Mouse (Mus musculus): ENCODE data around the gene Cntnap2.
"Not testable (repeated sequence)": the region's sequence is repeated elsewhere in the genome, so short reads cannot be mapped to it uniquely, and the experiment has no call there.

The Cntnap2 gene

DNA sequence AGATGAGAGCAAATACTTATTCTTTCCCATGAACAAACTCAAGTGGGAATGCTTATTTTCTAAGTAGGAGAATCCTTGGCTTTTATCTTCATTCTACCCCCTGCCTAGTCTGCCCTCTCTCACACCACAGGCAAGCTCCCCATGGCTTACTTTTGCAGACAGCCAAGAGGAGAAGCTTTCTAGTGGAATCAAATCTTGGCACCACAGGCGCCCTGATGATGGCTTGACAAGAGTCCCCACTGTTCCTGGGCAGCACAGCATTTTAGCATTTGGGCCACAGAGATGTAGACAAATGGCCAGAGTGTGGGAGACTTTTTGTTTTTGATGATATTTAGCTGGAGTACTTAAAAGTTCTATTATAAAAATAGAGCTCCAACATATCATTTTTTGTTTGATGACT lies 1204.0 kb downstream of the Cntnap2 start:
- DNase-seq (ENCODE audit: low read depth): no peak

DNA sequence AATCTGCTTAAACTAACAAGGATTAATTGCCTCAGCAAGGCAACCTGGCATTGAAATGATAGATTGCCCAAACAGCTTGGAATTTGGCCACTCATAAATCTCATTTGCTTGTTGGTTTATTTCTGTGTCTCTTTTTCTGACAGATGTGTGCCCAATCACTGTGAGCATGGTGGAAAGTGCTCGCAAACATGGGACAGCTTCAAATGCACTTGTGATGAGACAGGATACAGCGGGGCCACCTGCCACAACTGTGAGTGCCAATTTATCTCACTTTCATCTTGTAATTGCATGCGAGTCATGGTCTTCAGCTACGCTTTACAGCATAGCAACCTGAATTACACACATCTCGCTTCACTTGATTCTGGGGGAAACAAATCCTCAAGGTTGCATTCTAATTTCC lies 1287.8 kb downstream of the Cntnap2 start:
- DNase-seq (ENCODE audit: low read depth): no peak

DNA sequence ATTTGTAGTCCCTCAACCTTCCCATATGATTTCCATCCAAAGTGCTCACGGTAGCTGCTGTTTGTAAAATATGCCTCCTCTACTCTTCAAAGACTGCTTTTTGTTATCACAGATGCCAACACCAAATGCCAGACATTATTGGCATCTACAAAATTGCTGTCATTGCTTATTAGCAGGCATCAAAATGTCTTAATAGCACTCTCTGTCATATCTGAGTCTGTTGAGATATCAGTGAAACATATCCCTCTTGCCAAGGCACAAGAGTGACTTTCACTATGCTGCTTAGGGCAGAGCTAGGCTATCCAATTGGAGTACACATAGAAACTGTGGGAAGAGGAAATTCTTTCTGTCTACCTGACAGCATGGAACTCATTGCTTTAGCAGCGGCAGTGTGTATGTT lies 1301.9 kb downstream of the Cntnap2 start:
- no peak for DNase-seq (ENCODE audit: low read depth)

DNA sequence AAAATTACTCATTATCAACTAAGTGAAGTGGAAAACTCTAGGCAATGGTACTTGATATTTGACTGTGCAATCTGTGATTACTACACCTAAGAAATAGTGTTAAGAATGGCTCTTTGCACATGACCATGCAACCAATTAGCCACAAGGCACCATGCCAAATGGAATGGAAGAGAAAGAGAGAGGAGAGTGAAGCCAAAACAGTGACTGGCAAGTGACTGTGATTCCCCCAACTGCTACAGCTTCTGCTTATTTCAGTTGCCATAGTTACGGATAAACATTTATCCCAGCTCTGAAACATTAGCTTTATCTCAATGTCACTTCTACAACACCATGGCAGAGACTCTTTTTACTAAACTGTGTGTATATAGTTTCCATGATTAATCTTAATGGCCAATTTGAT lies 1303.0 kb downstream of the Cntnap2 start:
- DNase-seq (ENCODE audit: low read depth): no peak

DNA sequence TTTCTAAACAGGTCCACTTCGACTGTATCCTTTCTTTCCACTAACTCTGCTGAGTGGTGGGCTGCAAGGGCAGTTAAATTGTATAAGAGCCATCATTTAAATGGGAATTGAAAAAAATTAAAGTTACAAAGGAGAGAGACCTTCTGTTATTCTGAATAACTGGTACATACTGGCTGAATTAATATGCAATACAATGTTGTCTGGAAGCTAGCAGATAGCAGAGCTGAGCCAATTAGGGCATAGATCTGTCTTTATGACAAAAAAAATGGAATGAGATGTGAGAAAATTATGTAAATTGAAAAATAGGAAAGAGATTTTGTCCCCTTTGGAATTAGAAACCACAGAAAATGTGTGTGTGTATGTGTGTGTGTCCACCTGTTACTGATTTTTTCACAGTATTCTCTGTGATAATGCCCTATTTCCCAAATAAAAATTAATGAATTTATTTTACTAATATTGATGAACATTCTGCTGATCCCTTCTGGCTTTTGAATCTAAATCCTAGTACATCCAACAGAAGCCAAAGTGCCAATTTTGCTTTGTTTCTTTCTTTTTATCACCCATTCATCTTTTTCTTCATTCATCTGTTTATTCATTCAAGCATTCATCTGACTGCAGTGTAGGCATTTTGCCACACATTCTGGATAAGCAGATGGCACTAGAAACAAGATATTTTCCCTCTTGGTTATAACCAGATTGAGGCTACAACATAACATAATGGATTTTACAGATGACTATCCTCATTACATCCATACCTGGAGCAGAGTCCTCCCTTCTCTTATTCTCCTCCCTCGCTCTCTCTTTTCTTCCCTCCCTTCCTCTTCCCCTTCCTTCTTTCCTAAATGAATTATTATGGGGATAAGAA lies 1339.8 kb downstream of the Cntnap2 start:
- no peak for DNase-seq (ENCODE audit: low read depth)

DNA sequence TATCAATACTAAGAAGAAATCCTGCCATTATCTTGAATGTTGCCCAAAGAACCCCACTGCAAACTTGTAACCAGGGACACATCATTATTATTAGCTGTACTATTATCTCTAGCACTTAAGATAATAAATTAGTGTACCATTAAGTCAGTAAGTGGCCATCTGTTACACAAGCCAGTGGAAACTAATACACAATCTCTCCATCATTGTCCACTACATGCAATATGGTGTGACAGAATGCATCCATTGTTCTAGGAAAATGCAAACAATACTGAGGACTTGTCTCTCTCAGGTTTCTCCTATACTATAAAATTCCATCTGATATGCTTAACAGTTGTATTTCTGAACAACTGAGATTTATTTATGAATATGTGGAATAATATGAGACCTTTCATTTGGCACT lies 1355.0 kb downstream of the Cntnap2 start:
- DNase-seq (ENCODE audit: low read depth): no peak

DNA sequence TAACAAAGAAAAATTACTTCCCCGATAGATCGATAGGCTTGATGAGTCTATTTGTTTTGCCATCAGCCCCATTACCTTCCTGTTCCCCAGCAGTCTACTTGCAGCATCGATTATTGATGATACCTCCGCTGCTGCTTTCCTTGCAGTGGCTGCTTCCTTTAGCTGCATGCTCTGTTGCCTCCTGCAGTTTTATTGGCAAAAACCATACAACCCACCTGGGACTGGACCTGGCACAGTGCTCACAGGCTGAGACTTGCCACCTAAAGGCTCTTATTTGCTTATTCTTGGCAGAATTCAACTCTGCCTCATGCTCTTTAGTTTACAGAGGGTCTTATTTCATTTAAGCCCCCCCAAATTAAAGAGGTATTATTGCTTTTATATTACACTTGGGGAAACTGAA lies 1355.4 kb downstream of the Cntnap2 start:
- DNase-seq (ENCODE audit: low read depth): no peak

DNA sequence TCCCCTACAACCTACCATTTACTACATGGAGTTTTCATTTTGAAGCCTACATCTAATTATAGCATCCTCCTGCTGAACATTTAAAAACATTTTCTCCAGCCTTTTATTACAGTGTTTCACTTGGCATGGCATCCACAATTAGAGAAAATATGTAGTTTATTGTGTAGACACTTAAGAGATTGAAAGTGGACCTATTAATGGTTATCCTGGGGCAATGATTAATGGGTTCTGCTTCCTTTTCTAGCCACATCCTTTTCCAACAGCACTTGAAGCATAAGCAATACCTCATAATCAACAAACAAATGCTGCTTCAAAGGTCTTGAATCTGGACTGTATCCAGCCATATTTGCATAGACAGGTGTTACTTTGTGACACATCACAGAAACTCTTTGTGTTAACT lies 1360.7 kb downstream of the Cntnap2 start:
- no peak for DNase-seq (ENCODE audit: low read depth)

DNA sequence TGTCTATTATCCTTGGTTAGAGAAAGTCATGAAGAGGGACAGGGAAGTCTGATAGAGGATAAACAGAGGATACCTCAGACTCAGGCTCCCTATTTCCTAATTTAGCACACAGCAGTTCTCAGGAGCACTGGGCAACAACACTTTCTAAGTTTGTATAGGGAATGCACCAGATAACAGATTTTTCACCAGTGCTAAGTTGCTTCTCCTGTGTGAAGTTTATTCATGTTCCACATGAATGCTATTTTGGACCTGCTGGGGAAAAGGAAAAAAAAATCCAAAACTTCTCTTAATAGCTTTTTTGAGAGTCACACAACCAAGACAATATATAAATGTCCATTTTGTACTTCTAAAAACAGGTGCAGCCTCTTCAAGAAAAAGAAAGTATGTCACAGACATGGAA lies 1361.2 kb downstream of the Cntnap2 start:
- no peak for DNase-seq (ENCODE audit: low read depth)

DNA sequence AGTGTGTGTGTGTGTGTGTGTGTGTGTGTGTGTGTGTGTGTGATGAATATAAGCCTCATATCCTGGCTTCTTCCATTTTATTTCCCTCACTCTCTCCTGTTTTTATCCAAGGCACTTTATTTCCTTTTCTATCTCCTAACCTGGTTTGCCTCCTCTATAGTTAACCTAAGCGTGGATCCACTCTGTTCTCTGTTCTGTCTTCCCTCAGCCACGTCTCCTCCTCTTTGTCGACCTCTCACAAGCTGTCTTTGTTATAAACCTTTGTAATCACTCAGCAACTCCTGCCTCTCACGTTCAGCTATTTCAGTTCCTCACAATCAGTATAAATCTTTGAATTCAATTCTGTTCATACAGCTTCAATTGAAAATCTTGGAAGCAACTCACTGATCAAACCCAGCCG lies 1369.1 kb downstream of the Cntnap2 start:
- DNase-seq (ENCODE audit: low read depth): no peak

DNA sequence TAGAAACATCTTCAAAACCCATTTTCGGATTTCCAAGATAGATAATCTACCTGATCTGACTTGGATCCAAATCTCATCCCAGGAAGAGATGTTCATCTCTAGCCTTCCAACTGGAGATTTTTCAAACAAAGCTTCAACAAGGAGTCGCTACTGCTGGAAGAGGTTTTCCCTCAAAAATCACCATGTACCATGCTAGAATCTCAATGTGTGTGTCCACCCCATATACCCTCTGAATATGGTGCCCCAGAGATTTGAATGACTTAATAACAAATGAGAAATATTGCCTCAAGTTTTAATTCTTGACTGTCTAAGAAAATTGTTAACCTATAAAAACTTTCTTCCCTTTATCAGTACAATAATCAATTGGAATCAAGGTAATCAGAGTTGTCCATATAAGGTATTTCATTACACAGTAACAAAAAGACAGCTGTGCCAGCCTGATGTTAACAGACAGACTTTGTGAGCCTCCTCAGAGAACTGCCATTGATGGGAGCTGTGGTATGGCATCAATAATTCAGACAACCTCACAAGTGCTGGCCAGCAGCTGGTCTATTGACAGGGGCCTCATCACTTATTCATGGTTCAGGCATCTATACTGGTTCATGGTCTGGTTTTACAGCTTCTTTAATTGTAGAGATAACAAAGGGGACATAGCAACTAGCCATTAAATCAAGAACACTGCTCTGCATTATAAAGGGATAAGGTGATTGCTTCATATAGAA lies 1391.9 kb downstream of the Cntnap2 start:
- DNase-seq (ENCODE audit: low read depth): no peak

DNA sequence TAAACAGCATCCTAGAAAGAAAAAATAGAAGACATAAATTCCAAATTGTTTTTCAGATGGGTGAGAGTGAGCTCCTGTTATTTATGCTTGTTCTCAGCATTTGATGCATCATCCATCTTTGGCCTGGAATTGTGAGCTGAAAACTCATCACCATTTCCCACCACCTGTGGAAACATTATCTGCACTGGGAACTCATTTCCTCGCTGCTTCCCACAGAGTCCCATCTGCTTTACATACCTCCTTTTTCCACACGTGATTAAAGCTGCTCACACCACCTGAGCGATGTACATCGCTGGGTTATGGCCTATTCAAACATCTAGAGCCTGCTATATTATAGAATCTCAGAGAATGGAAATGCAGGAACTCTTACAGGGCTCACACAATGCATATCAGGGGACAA lies 1413.5 kb downstream of the Cntnap2 start:
- no peak for DNase-seq (ENCODE audit: low read depth)

DNA sequence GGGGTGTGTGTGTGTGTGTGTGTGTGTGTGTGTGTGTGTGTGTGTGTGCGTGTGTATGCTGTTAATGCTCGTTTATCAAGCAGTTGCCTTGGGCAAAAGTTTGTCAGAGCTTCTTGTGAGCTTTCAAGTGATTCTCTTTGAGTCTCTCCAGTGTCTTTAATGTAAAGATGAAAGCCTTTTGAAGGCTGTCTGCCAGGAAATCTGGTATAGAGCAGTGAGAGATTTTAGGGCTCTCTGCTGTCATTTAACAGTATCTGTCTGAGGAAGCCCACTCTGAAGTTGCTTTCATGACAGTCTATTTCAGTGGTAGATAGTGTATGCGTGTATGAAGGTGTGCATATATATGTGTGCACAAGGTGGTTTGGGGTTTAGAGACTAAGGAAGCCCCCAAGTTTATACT lies 1425.2 kb downstream of the Cntnap2 start:
- DNase-seq (ENCODE audit: low read depth): no peak

DNA sequence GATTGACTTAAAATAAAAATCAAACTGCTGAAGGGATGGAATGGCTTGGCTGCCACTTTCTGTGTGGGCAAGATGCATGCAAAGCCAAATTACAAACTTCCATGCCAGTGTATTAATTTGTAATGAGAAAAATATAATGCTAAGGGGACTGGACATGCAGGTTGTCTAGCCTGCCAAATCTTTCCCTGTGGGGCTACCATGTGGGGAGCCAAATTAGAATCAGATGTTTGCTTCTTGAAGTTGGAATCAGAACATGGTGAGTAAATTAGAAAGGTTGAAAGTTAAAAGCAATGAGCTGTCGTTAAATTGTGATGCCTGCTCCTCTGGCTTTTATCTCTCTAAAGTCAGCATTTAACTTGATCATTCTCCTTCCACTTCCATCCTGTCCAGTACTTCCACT lies 1443.6 kb downstream of the Cntnap2 start:
- no peak for DNase-seq (ENCODE audit: low read depth)

DNA sequence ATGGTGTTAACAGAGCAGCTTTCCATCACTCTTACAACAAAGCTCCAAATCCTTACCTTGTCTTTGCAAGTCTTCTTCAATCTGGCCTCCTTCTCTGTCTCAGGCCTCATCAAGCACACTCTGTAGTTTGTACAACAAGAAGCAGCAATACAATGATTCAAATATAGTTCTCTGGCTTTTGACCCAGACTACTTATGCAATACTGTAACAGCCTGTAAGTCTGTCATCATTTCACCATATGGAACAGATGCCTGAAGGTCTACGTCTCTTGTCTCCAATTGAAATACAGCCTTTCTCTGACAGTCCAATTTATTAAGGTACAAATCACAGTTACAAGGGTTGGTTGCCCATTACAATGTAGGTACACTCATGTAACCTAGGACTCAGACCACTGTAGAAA lies 1453.7 kb downstream of the Cntnap2 start:
- no peak for DNase-seq (ENCODE audit: low read depth)

DNA sequence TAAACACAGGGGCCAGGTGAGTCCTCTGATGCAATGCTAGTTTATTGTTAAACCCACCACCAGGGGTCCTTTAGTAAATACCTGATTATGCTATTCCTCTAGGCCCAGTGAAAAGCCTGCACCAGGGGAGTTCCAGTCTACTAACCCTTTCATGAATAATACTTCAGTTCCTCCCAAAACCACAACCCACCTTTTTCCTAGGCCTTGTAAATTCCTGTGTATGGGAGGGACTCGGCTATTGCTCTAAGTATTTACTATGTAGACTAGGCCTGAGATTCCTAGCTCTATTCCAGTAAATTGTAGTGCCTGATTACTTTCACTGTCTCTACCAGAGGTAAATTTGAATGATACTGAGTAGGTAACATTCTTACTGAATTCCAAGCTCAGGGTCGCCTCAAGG lies 1478.4 kb downstream of the Cntnap2 start:
- not testable (repeated sequence) for DNase-seq (ENCODE audit: low read depth)

DNA sequence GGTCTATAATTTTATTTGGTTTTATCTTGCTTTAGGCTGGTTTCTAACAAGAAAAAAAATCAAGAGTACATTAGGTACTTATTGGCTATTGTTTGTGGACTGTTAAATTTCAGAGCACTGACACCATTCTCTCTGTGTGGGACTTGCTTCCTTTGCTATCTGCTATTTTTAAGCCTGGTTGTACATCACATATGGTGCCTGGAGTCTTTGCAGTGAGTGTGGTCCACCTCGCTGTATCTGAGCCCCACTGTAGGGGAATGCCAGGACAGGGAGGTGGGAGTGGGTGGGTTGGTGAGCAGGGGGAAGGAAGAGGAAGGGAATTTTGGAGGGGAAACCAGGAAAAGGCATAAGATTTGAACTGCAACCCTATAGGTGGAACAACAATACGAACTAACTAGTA lies 1504.3 kb downstream of the Cntnap2 start:
- no peak for DNase-seq (ENCODE audit: low read depth)

DNA sequence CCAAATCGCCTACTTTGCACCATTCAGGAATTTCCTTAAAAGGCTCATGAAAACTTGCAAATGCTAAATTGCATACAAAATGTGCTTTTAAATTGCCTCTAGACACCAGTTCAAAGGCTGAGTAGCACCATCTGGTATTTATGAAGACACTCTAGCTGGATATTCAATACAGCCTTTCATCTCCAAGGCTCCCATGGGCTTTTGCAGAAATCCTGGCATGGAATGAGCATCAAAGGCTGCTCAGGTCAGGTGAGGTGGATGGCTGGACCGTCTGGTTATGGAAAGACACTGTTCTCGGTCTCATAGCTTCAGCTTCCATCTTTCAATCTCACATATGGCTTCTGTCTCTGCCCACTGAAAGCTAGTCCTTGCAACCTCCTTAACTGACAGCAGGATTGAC lies 1515.9 kb downstream of the Cntnap2 start:
- no peak for DNase-seq (ENCODE audit: low read depth)

DNA sequence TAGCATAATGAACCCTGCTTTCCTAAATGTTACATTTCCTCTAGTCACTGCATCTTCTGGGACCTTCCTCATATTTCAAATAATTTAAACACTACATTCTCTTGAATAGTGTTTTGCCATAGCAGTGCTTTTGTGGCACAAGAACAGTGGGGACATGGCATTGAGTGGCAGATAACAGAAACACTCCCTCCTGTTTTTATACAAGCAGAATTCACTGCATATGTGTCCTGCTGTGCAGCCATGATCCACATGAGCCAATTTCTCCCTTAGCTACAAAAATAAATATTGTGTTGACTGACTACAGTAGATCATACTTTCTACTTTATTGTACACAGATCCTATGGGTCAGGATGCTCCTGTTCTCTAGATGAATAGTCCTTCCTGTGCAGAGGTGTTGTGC lies 1553.2 kb downstream of the Cntnap2 start:
- DNase-seq (ENCODE audit: low read depth): no peak

DNA sequence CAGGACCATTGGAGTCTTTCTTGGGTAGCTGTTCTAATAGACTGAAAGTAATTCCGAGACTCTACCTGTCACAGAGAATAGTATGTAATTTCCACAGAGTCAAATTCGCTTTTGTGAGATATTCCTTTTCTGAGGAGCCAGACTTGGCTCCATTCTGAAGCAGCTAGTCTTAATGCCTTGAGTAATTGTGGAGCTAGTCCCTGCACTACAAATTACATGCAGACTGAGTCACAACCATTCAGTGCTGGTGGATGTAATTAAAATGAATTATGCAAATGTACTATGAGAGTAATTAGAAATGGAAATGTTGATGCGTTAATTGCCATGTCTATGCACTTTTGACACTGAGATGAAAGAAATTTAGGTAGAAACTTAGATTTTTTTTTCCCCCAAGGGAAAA lies 1553.7 kb downstream of the Cntnap2 start:
- no peak for DNase-seq (ENCODE audit: low read depth)

DNA sequence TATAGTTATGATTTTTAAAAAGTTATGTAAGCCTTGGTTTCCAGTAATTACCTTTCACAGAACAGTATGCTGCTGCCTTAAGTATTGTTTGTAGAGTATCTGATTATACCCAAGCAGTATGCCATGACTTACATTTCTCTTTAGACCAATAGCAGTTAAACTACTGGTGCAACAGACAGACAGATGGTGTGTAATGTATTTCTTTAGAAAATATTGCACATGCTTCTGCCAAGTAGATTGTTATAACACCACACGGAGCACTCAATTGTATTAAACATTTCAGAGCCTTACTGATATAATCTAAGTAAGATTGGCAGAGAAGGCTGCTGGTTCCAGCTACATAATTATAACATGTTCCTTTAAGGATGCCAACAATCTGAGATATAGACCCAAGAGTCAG lies 1609.9 kb downstream of the Cntnap2 start:
- DNase-seq (ENCODE audit: low read depth): no peak

DNA sequence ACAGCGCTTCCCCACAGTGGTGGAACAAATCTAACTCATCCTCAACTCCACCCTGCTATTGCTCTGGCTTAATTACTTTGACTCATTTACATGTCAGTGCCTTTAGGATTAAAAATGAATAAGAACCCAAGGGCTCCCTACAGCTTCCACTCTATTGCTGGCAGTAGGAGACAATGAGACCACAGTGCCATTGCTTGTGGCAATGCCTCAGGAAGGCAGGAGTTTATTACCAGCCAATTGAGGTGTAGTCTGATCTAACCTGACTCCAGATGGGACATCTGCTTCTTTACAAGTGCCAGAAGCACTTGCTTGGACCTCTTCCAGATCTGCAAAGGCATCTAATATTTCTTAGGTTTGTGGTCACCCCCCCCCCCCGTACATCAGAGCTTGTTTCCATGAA lies 1615.9 kb downstream of the Cntnap2 start:
- no peak for DNase-seq (ENCODE audit: low read depth)

DNA sequence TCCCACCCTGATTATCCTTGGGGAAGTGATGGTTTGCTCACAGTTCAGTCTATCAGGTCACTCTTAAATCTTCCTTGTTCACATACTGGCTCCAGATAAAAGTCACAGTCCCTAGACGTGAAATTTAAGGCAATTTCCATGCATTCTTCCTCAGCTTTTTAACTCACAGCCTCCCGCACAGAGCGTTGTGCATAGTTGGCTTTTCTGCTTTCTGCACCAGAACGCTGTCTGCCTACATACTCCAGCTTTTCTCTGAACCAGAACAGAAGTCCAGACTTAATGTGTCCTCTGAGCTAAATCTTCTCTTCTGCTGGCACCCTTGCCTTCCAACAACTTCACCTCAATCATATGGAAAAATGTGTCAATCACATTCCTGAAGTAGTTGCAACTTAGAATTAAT lies 1616.5 kb downstream of the Cntnap2 start:
- no peak for DNase-seq (ENCODE audit: low read depth)

DNA sequence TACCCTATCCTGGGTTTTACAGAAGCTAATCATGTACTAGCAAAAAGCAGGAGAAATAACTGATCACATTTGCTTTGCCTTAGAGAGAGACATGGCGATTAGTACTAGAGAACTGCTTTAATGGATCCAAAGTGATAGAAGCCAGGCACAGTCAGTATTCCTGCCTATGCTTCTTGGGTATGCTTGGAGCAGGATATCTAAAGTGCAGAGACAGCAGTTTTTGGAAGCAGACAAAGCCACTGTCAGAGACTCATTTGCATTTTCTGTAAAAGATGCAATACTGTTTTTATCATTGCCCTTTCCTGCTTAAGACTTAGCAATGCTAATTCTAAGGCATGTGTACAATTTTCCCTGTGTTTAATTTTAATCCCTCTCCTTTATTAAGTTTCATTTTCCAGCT lies 1637.0 kb downstream of the Cntnap2 start:
- no peak for DNase-seq (ENCODE audit: low read depth)
